In the genomic region with DNA sequence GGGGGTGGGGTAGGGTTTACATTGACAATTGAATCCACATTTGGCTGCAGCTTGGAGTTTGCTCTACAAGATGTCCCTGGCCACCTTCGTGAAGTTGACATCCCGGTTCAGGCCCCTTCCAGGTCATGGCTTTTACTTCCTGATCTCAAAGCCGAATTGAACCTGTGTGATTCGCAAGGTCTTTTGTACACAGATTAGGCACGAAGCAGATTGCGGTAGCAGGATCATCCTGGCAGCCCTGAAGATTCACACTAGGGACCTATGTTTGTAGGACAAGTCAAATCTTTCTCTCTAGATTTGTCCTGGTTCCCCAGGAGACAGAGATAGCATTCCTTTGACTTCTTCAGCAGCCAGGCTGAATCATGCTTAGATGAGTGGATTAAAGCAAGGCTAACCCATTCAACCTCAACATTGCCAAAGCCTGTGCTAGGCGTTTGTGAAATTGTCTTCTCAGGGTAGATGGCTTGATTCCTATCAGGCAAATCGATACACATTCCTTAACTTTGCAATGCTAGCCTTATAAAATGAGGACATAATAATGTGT, we compare ENCODE assay signal across 11 mouse cellular contexts.
DNase-seq lines count a peak whose midpoint lies in the region; ATAC-seq and TF ChIP-seq lines count a peak whose summit lies in the region.
"Had no signal": no experiment of that assay in that cellular context is flagged by ENCODE, and none has a peak within 500 bp of the region (broad histone marks: within the 10 kb centered on the region; RNA-seq: fewer than 3 reads in every experiment).

No protein-coding gene starts in this region.

- no peaks in the 10 kb centered on the region for H3K9me3 ChIP-seq in heart, embryonic 14.5 days (ENCODE audit: control insufficient read depth, low read length)
- H3K9me3 ChIP-seq in hindbrain, embryonic 12.5 days (replicated peaks) = no peaks in the 10 kb centered on the region
- no peaks in the 10 kb centered on the region for H3K9me3 ChIP-seq in midbrain, embryonic 12.5 days
- H3K9me3 ChIP-seq in stomach, postnatal 0 days (ENCODE audit: control insufficient read depth, low read length) = no peaks in the 10 kb centered on the region
- H3K9me3 ChIP-seq: limb, embryonic 15.5 days had no signal

- no peaks in the 10 kb centered on the region for H3K27me3 ChIP-seq in heart, embryonic 14.5 days (ENCODE audit: control insufficient read depth, insufficient read depth, low read length)
- H3K27me3 ChIP-seq in hindbrain, embryonic 12.5 days = 0 out of 2 replicates have a peak, but pooled peaks cover 3% of the 10 kb centered on the region
- 0 out of 2 replicates have a peak, but pooled peaks cover 5% of the 10 kb centered on the region for H3K27me3 ChIP-seq in midbrain, embryonic 12.5 days
- no peaks in the 10 kb centered on the region for H3K27me3 ChIP-seq in stomach, postnatal 0 days (ENCODE audit: control insufficient read depth, insufficient read depth, low read length)
- H3K27me3 ChIP-seq: limb, embryonic 15.5 days had no signal

- 45% methylated on average over 8 of the region's 8 CpGs for WGBS in heart, embryonic 14.5 days
- 14% methylated on average over 8 of the region's 8 CpGs for WGBS in hindbrain, embryonic 12.5 days
- 7% methylated on average over 8 of the region's 8 CpGs for WGBS in midbrain, embryonic 12.5 days
- WGBS in stomach, postnatal 0 days = 54% methylated on average over 8 of the region's 8 CpGs

- no peak overlapping the region for H3K4me3 ChIP-seq in heart, embryonic 14.5 days (ENCODE audit: control insufficient read depth in 1 of 2, insufficient read depth in 1 of 2, low read depth in 1 of 2, low read length in 2 of 2)
- no peak overlapping the region for H3K4me3 ChIP-seq in hindbrain, embryonic 12.5 days
- H3K4me3 ChIP-seq in midbrain, embryonic 12.5 days = no peak overlapping the region
- no peak overlapping the region for H3K4me3 ChIP-seq in stomach, postnatal 0 days (ENCODE audit: low read depth, low read length)

- no peak overlapping the region for H3K9ac ChIP-seq in heart, embryonic 14.5 days (ENCODE audit: low read length)
- H3K9ac ChIP-seq in hindbrain, embryonic 12.5 days = no peak overlapping the region
- no peak overlapping the region for H3K9ac ChIP-seq in midbrain, embryonic 12.5 days (replicated peaks)
- no peak overlapping the region for H3K9ac ChIP-seq in stomach, postnatal 0 days (ENCODE audit: low read length)

- H3K27ac ChIP-seq in heart, embryonic 14.5 days (replicated peaks in 1 of 2; ENCODE audit: control insufficient read depth in 1 of 2, insufficient read depth in 1 of 2, low read depth in 2 of 2, low read length in 2 of 2) = no peak overlapping the region
- H3K27ac ChIP-seq in hindbrain, embryonic 12.5 days = peak overlapping the region; percentile 18; the same call in 1 of the 2 replicates
- peak overlapping the region; percentile 89 for H3K27ac ChIP-seq in midbrain, embryonic 12.5 days (replicated peaks)
- H3K27ac ChIP-seq in stomach, postnatal 0 days (replicated peaks) = no peak overlapping the region

- DNase-seq in heart, adult 8-10 months (ENCODE audit: low spot score) = no peak
- peak; percentile 39 for DNase-seq in embryo, embryonic 9.5 days (ENCODE audit: extremely low spot score)
- no peak for DNase-seq in stomach, postnatal 0 days (ENCODE audit: low spot score)
- DNase-seq in urinary bladder, postnatal 25 days (ENCODE audit: low spot score) = no peak
- DNase-seq: kidney, postnatal 10 days; right cerebral cortex, postnatal 14 days had no signal

- TF ChIP-seq CTCF in stomach, postnatal 0 days (IDR thresholded peaks at IDR 0.05; ENCODE audit: low read depth) = no peak

- H3K4me1 ChIP-seq in heart, embryonic 14.5 days (ENCODE audit: control insufficient read depth in 2 of 2, insufficient read depth in 2 of 2, low read length in 2 of 2) = peaks cover 5 to 30% of the 10 kb centered on the region in 2 experiments
- H3K4me1 ChIP-seq in hindbrain, embryonic 12.5 days = peaks cover 33% of the 10 kb centered on the region
- H3K4me1 ChIP-seq in midbrain, embryonic 12.5 days = peaks cover 34% of the 10 kb centered on the region
- H3K4me1 ChIP-seq in stomach, postnatal 0 days (replicated peaks; ENCODE audit: control insufficient read depth, insufficient read depth) = peaks cover 6% of the 10 kb centered on the region; the same call in 1 of the 2 replicates

- H3K36me3 ChIP-seq in heart, embryonic 14.5 days (ENCODE audit: control insufficient read depth, insufficient read depth, low read length) = no peaks in the 10 kb centered on the region
- no peaks in the 10 kb centered on the region for H3K36me3 ChIP-seq in hindbrain, embryonic 12.5 days
- H3K36me3 ChIP-seq in midbrain, embryonic 12.5 days = no peaks in the 10 kb centered on the region
- no peaks in the 10 kb centered on the region for H3K36me3 ChIP-seq in stomach, postnatal 0 days (ENCODE audit: control insufficient read depth, insufficient read depth, low read length)
- H3K36me3 ChIP-seq: limb, embryonic 15.5 days had no signal

- no peak for TF ChIP-seq EP300 in stomach, postnatal 0 days (optimal IDR thresholded peaks at IDR 0.05)

- peak overlapping the region; percentile 77 for H3K4me2 ChIP-seq in heart, embryonic 14.5 days (ENCODE audit: low read length)
- H3K4me2 ChIP-seq in hindbrain, embryonic 12.5 days (replicated peaks) = peak overlapping the region; percentile 77
- peak overlapping the region; percentile 63 for H3K4me2 ChIP-seq in midbrain, embryonic 12.5 days (replicated peaks)
- H3K4me2 ChIP-seq in stomach, postnatal 0 days (replicated peaks; ENCODE audit: low read depth) = no peak overlapping the region

- no peak for ATAC-seq in heart, embryonic 14.5 days (ENCODE audit: insufficient number of reproducible peaks, insufficient read depth, low FRiP score, low read depth)
- no peak for ATAC-seq in hindbrain, embryonic 12.5 days (ENCODE audit: low FRiP score)
- ATAC-seq in midbrain, embryonic 12.5 days (ENCODE audit: low FRiP score, low read depth) = no peak
- ATAC-seq in stomach, postnatal 0 days (ENCODE audit: low FRiP score, low TSS enrichment) = no peak
- ATAC-seq in erythroblast, adult 5-6 weeks (replicated peaks; ENCODE audit: low FRiP score, poor library complexity, severe bottlenecking) = no peak

Comparison
In these comparisons a context has a peak if more than half of its experiments do, and no peak if none do; other contexts are left out.
1. H3K27ac ChIP-seq: peak in hindbrain, embryonic 12.5 days (single experiment) and midbrain, embryonic 12.5 days (single experiment); none in heart, embryonic 14.5 days (0 of 2) and stomach, postnatal 0 days (single experiment).